Mouse (Mus musculus) midbrain, embryonic 14.5 days (tissue): ENCODE measurements around the gene Gtf2a2. TPM values are rescaled to one million over a fixed set of nuclear protein-coding genes. Genes with fewer than 3 reads are reported as not detected.
A peak's percentile ranks its signal among the peaks of the same experiment; 100 is the strongest.

Source experiments
- ATAC-seq: fragments of 200-750 bp; cut with Nextera tagmentation; 2 replicates; pipeline ENCODE4 v1.8.0; 2017; ENCODE audit warnings: moderate number of reproducible peaks, moderate library complexity; ENCODE audit not compliant: low FRiP score, low TSS enrichment
- DNase-seq: peaks from one replicate; pipeline ENCODE4 v3.0.0-alpha.2; 2015
- H3K27ac ChIP-seq: fragments of 300-500 bp; sonication (generic); replicated peaks from 2 replicates; pipeline ENCODE4 v1.5.1; 2014; ENCODE audit warnings: mild to moderate bottlenecking, low read depth, low read length, moderate library complexity
- H3K27me3 ChIP-seq: fragments of 300-500 bp; sonication (generic); 2 replicates; pipeline ENCODE4 v1.6.1; 2014; ENCODE audit warnings: low read length, control low read depth, mixed read lengths; ENCODE audit not compliant: control insufficient read depth, insufficient read depth
- H3K36me3 ChIP-seq: fragments of 300-500 bp; sonication (generic); 2 replicates; pipeline ENCODE4 v1.6.1; 2014; ENCODE audit warnings: low read length, control low read depth; ENCODE audit not compliant: control insufficient read depth, insufficient read depth
- H3K4me1 ChIP-seq: fragments of 300-500 bp; sonication (generic); 2 replicates; pipeline ENCODE4 v1.6.1; 2014; ENCODE audit warnings: mild to moderate bottlenecking, antibody characterized with exemption, low read length, control low read depth; ENCODE audit not compliant: control insufficient read depth, insufficient read depth
- H3K4me2 ChIP-seq: fragments of 300-500 bp; sonication (generic); 2 replicates; pipeline ENCODE4 v1.6.1; 2014; ENCODE audit warnings: mild to moderate bottlenecking, low read length, moderate library complexity
- H3K4me3 ChIP-seq: fragments of 300-500 bp; sonication (generic); replicated peaks from 2 replicates; pipeline ENCODE4 v1.5.1; 2014; ENCODE audit warnings: low read depth, low read length
- H3K9ac ChIP-seq: fragments of 300-500 bp; sonication (generic); replicated peaks from 2 replicates; pipeline ENCODE4 v1.6.1; 2014; ENCODE audit warnings: mild to moderate bottlenecking, low read length, moderate library complexity
- H3K9me3 ChIP-seq: fragments of 300-500 bp; sonication (generic); 2 replicates; pipeline ENCODE4 v1.6.1; 2016; ENCODE audit warnings: low read length, control low read depth, mixed read lengths; ENCODE audit not compliant: control insufficient read depth
- WGBS: fragments of 180-500 bp; shearing (Covaris S2); extraction: QIAGEN DNeasy Blood & Tissue Kit; methylation state at CpG from one replicate; pipeline ENCODE4 v1.1.7; 2014; 5-methylcytosine and 5-hydroxymethylcytosine counted together
- polyA plus RNA-seq: library from polyadenylated mRNA; unstranded; fragments of >200 nt; fragmentation: Nextera tagmentation; extraction: Ambion mirVana; gene quantifications from 2 replicates; pipeline ENCODE4 v1.2.1, GENCODE M21; 2014

Gtf2a2 gene
- polyA plus RNA-seq, 1 experiment from 2014 or later: 205 TPM

DNA sequence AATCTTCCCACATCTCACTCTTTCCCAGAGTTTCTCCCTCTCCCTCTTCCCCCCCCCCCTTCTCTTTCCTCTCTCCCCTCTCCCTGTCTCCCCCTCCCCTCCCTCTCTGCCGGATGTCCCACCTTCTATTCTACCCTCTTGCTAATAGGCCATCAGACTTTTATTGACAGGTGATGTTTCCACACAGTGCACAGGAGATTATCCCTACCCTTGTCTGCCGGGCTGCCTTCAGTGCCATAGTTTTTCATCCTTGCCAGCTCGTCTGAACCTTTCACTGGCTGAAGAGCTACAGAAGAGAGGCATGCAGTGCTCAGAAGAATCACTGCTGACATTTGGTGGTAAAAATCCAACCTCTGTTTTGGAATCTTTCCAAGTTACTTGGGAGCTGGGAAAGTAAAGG lies 41.1 kb downstream of the Gtf2a2 start:
- ATAC-seq: no peak
- Histone ChIP-seq H3K27me3 (no peaks in the 10 kb centered on the region), H3K9ac (no peak overlapping the region), H3K27ac (no peak overlapping the region), H3K4me3 (no peak overlapping the region), H3K9me3 (no peaks in the 10 kb centered on the region), H3K4me2 (no peak overlapping the region), H3K4me1 (no peaks in the 10 kb centered on the region), H3K36me3 (no peaks in the 10 kb centered on the region)
- WGBS: 27% methylated on average over 3 of the region's 3 CpGs
- DNase-seq: no peak

DNA sequence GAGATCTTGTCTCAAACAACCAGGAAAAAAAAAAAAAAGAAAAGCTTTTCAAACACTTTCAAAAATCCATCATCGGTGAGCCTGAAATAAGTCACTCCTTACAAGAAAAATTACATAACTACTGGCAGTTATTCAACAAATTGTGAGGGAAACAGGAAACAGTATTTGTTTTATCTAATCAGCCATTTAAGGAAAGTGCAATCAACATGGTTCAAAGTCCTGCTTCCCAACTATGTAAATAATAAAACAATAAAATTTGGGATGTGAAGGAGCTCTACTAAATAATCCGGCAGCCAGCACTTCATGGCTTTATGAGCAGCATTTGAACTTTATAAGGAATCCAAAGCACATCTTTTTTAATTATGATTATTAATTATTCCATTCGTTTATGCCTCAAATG lies 49.7 kb downstream of the Gtf2a2 start:
- Histone ChIP-seq H3K9ac (no peak overlapping the region), H3K36me3 (no peaks in the 10 kb centered on the region), H3K4me3 (no peak overlapping the region), H3K4me2 (no peak overlapping the region), H3K4me1 (no peaks in the 10 kb centered on the region), H3K9me3 (no peaks in the 10 kb centered on the region), H3K27me3 (no peaks in the 10 kb centered on the region), H3K27ac (no peak overlapping the region)
- DNase-seq (no peak), ATAC-seq (no peak)
- 91% methylated on average over 3 of the region's 3 CpGs for WGBS

DNA sequence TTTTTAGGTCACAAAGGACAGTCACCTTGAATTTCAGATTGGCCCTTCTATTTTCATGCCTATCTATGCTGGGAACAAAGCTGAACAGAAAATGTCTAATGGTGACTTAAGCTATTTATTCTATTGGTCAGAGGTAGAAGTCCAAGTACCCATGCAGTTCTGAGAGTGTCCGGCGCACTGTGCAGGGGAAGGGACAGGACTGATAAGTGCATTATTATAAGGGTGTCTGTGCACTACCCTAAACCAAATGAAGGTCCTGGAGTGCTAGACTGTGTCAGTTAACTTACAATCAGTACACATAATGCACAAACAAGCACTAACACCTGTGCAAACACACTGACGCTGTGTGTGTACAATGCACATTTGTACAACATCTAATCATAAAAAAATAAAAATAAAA lies 55.1 kb downstream of the Gtf2a2 start:
- ATAC-seq (no peak), DNase-seq (no peak)
- Histone ChIP-seq H3K27me3 (no peaks in the 10 kb centered on the region), H3K27ac (no peak overlapping the region), H3K4me3 (no peak overlapping the region), H3K9me3 (no peaks in the 10 kb centered on the region), H3K4me2 (no peak overlapping the region), H3K36me3 (no peaks in the 10 kb centered on the region), H3K9ac (no peak overlapping the region), H3K4me1 (no peaks in the 10 kb centered on the region)
- 95% methylated on average over 3 of the region's 3 CpGs for WGBS

DNA sequence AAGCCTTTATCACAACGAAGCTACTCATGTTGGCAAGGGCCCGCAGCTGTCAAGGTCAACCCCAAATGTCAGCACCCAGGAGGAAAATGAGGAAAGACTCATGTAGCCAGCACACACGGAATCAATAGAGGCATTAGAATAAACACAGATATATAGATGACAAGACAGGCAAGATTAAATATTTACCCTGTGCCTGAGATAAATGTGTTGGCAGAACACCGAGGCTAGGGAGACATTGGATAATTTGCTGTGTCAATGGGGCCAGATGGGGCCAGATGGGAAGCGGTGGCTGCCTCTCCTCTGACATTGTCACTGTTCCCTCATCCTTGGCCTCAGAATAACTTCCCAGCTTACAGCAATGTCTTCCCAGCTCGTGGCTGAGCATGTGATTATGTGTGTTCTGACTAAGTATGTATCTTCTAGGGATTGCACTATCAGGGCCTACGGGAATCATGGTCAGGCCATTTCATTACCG lies 57.6 kb downstream of the Gtf2a2 start:
- H3K36me3 ChIP-seq: no peaks in the 10 kb centered on the region
- no peaks in the 10 kb centered on the region for H3K4me1 ChIP-seq
- no peaks in the 10 kb centered on the region for H3K27me3 ChIP-seq
- no peaks in the 10 kb centered on the region for H3K9me3 ChIP-seq
- ATAC-seq: no peak
- no peak overlapping the region for H3K27ac ChIP-seq
- H3K9ac ChIP-seq: no peak overlapping the region
- 69% methylated on average over 8 of the region's 8 CpGs for WGBS
- peak; percentile 8 for DNase-seq
- H3K4me2 ChIP-seq: no peak overlapping the region
- no peak overlapping the region for H3K4me3 ChIP-seq

DNA sequence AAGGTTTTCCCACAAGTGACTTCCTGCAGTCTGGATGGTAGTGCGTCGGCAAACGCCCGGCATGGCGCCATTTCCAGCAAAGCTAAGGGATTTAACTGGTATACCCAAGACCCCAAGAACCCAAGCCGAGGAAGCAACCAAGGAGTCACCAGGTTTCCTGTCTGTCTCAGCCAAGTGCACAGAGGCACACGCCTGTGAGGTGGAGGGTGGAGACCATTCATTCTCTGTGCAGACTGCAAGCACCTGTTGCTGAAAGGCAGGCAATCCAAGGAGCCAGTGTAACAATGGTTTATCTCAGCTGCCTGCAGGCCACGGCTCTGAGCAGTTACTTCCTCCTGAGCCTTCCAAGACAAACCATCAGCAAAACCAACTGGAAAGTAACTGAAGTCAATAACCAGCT lies 60.0 kb downstream of the Gtf2a2 start:
- Histone ChIP-seq H3K9me3 (no peaks in the 10 kb centered on the region), H3K4me3 (no peak overlapping the region), H3K36me3 (no peaks in the 10 kb centered on the region), H3K4me1 (no peaks in the 10 kb centered on the region), H3K27me3 (no peaks in the 10 kb centered on the region), H3K4me2 (no peak overlapping the region), H3K27ac (no peak overlapping the region), H3K9ac (no peak overlapping the region)
- WGBS: 89% methylated on average over 8 of the region's 8 CpGs
- DNase-seq: no peak
- no peak for ATAC-seq

Other genes with a start within 250 kb of the Gtf2a2 start
- 74.8 and 92.8 TPM in 2 replicates for gene Bnip2, start 23.1 kb upstream of the Gtf2a2 start, polyA plus RNA-seq
- not detected in 2 replicates for gene Gcnt3, start 25.5 kb downstream of the Gtf2a2 start, polyA plus RNA-seq
- gene Fam81a, start 130.0 kb downstream of the Gtf2a2 start, polyA plus RNA-seq: 5.6 and 5.9 TPM in 2 replicates
- 3.8 and 6.5 TPM in 2 replicates for gene Myo1e, start 194.8 kb downstream of the Gtf2a2 start, polyA plus RNA-seq